Mouse (Mus musculus) small intestine, adult 2 months (tissue): ENCODE data around the gene Lce3c. TPM values are rescaled to one million over a fixed set of nuclear protein-coding genes. Genes with fewer than 3 reads are reported as not detected.

Experiments used
- H3K27ac ChIP-seq: fragments of 200-500 bp; 2 replicates; pipeline ENCODE4 v1.5.1; 2012; ENCODE audit warnings: low read depth, low read length, control low read depth, inconsistent platforms; ENCODE audit not compliant: insufficient read depth
- H3K27me3 ChIP-seq: fragments of 200-500 bp; 2 replicates; pipeline ENCODE4 v1.6.1; 2012; ENCODE audit warnings: mild to moderate bottlenecking, moderate library complexity, low read length, inconsistent platforms; ENCODE audit not compliant: control insufficient read depth, insufficient read depth
- H3K36me3 ChIP-seq: fragments of 200-500 bp; 2 replicates; pipeline ENCODE4 v1.6.1; 2012; ENCODE audit warnings: mild to moderate bottlenecking, low read length, control low read depth, inconsistent platforms; ENCODE audit not compliant: control insufficient read depth, insufficient read depth
- H3K4me1 ChIP-seq: fragments of 200-500 bp; 2 replicates; pipeline ENCODE4 v1.6.1; 2012; ENCODE audit warnings: low read length, inconsistent platforms, mixed read lengths; ENCODE audit not compliant: control insufficient read depth, insufficient read depth, insufficient read length
- H3K4me3 ChIP-seq: fragments of 200-500 bp; 2 replicates; pipeline ENCODE4 v1.5.1; 2012; ENCODE audit warnings: low read depth, mild to moderate bottlenecking, control low read depth, inconsistent platforms, low read length, moderate library complexity
- CTCF ChIP-seq: fragments of 200-500 bp; IDR thresholded peaks from 2 replicates; pipeline ENCODE4 v1.5.1; 2012; ENCODE audit warnings: low read depth, mild to moderate bottlenecking, control low read depth, inconsistent platforms, low read length, moderate library complexity, mixed read lengths; ENCODE audit not compliant: insufficient replicate concordance, insufficient read length; ENCODE audit errors: extremely low read depth
- POLR2A ChIP-seq: fragments of 200-500 bp; IDR thresholded peaks from 2 replicates; pipeline ENCODE4 v1.6.1; 2012; ENCODE audit warnings: low read depth, mild to moderate bottlenecking, control low read depth, inconsistent platforms, low read length, moderate library complexity
- WGBS: fragments of 180-500 bp; shearing (Covaris S2); methylation state at CpG from one replicate; pipeline ENCODE4 v1.1.7; 2018; 5-methylcytosine and 5-hydroxymethylcytosine counted together
- polyA plus RNA-seq: library from polyadenylated mRNA; depleted of rRNA; stranded (reverse); fragments of >200 nt; gene quantifications from 2 replicates; pipeline ENCODE4 v1.2.3, GENCODE M21; 2012; rRNA removed

Gene Lce3c
- polyA plus RNA-seq, 1 experiment = not detected

GRCm38 (mm10) chr3:92932679-92933078 is 11.6 kb upstream of the Lce3c start, which contains the start of gene Lce3b:
Gene Lce3b, plus strand, starts transcription at chr3:92932979.
- H3K4me3 ChIP-seq = no peak within 1 kb of the TSS
- no peaks in the 10 kb centered on the region for H3K27me3 ChIP-seq
- no peaks in the 10 kb centered on the region for H3K36me3 ChIP-seq
- no peaks in the 10 kb centered on the region for H3K4me1 ChIP-seq
- WGBS = 52% methylated on average over 2 of the region's 2 CpGs
- no peak within 1 kb of the TSS for H3K27ac ChIP-seq
- no peak for TF ChIP-seq CTCF
- no peak for TF ChIP-seq POLR2A

DNA sequence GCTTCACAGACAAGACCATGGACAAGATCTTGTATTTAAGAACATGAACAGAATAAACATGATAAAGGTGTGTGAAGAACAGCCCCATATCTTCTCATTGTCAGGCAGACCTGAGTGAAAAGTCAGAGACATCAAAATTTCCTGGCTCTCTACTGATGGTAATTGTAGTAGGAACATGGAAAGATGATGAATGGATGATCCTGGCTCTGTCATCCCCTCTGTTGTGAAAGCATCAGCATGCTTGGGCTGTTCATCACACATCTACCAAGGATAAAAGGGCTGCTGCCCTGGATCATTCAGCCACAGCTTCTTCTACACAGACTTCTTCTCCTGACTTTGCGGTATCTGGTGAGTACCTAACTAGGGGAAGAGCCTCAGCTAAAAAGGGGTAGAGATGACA is 12.8 kb downstream of the Lce3c start, which contains the start of gene Lce3d:
Gene Lce3d (plus strand): TSS at position 301 of the 400 bp plus-strand sequence.
- Histone ChIP-seq H3K36me3 (no peaks in the 10 kb centered on the region), H3K27ac (no peak within 1 kb of the TSS), H3K4me3 (no peak within 1 kb of the TSS), H3K27me3 (no peaks in the 10 kb centered on the region), H3K4me1 (no peaks in the 10 kb centered on the region)
- WGBS = 100% methylated on average over 1 of the region's 1 CpGs
- TF ChIP-seq POLR2A (no peak), CTCF (no peak)

DNA sequence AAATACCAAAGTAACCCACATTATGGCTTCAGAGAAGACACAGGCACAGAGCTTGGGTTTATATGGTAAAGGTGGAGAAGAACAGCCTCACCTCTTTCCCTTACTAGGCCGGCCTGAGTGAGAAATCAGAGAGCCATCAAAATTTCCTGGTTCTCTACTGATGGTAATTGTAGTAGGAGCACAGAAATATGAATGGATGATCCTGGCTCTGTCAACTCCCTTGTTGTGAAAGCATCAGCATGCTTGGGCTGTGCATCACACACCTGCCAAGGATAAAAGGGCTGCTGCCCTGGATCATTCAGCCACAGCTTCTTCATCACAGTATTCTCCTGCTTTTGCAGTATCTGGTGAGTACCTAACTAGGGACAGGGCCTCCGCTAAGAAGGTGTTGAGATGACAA is 22.5 kb downstream of the Lce3c start, which contains the start of gene Lce3e:
Gene Lce3e (plus strand): TSS at position 301 of the 400 bp plus-strand sequence.
- Histone ChIP-seq H3K27ac (no peak within 1 kb of the TSS), H3K36me3 (no peaks in the 10 kb centered on the region), H3K4me1 (no peaks in the 10 kb centered on the region), H3K27me3 (no peaks in the 10 kb centered on the region), H3K4me3 (no peak within 1 kb of the TSS)
- WGBS = 89% methylated on average over 2 of the region's 2 CpGs
- no peak for TF ChIP-seq CTCF
- no peak for TF ChIP-seq POLR2A

GRCm38 (mm10) chr3:92978484-92978883 is 34.2 kb downstream of the Lce3c start:
- peaks cover 5% of the 10 kb centered on the region; the same call in 1 of the 2 replicates for H3K4me1 ChIP-seq
- no peak overlapping the region for H3K4me3 ChIP-seq
- H3K27me3 ChIP-seq = no peaks in the 10 kb centered on the region
- H3K36me3 ChIP-seq = no peaks in the 10 kb centered on the region
- H3K27ac ChIP-seq = no peak overlapping the region
- WGBS = 34% methylated on average over 2 of the region's 2 CpGs
- TF ChIP-seq POLR2A = no peak

DNA sequence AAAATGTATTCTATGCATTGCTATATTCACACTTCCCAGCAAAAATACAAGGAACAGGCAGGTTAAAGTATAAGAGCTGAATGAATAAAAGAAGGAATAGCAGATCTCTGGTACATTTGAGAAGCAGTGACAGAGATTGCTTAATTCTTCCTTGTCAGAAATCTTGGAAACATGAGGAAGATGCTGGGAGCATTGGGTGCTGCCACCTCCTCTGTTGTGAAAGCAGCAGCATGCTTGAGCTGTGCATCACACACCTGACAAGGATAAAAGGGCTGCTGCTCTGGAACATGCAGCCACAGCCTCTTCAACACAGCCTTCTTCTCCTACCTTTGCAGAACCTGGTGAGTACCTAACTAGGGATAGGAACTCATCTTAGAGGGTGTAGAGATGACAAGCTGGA is 47.6 kb downstream of the Lce3c start, which contains the start of gene Lce3f:
Gene Lce3f (plus strand): TSS at position 301 of the 400 bp plus-strand sequence.
- Histone ChIP-seq H3K4me1 (no peaks in the 10 kb centered on the region), H3K27ac (no peak within 1 kb of the TSS), H3K27me3 (no peaks in the 10 kb centered on the region), H3K4me3 (no peak within 1 kb of the TSS), H3K36me3 (no peaks in the 10 kb centered on the region)
- TF ChIP-seq POLR2A (no peak), CTCF (no peak)

Other genes with a start within 250 kb of the Lce3c start
- gene Lce1e, start 235.4 kb upstream of the Lce3c start, polyA plus RNA-seq = not detected in 2 replicates
- not detected in 2 replicates for gene Lce1f, start 224.1 kb upstream of the Lce3c start, polyA plus RNA-seq
- not detected in 2 replicates for gene Gm38119, start 205.4 kb upstream of the Lce3c start, polyA plus RNA-seq
- gene Lce1g, start 192.1 kb upstream of the Lce3c start, polyA plus RNA-seq = not detected in 2 replicates
- gene Lce1h, start 179.4 kb upstream of the Lce3c start, polyA plus RNA-seq = not detected in 2 replicates
- not detected in 2 replicates for gene Lce1i, start 165.6 kb upstream of the Lce3c start, polyA plus RNA-seq
- not detected in 2 replicates for gene Lce1j, start 154.0 kb upstream of the Lce3c start, polyA plus RNA-seq
- not detected in 2 replicates for gene Lce1k, start 136.6 kb upstream of the Lce3c start, polyA plus RNA-seq
- gene Kprp, start 117.2 kb upstream of the Lce3c start, polyA plus RNA-seq = not detected in 2 replicates
- gene Lce1l, start 93.2 kb upstream of the Lce3c start, polyA plus RNA-seq = not detected in 2 replicates
- gene 2310050C09Rik, start 74.3 kb upstream of the Lce3c start, polyA plus RNA-seq = not detected in 2 replicates
- not detected in 2 replicates for gene Lce3a, start 18.3 kb upstream of the Lce3c start, polyA plus RNA-seq
- gene Lce3b, start 11.5 kb upstream of the Lce3c start, polyA plus RNA-seq = not detected in 2 replicates
- not detected in 2 replicates for gene Lce3d, start 12.9 kb downstream of the Lce3c start, polyA plus RNA-seq
- not detected in 2 replicates for gene Lce3e, start 22.6 kb downstream of the Lce3c start, polyA plus RNA-seq
- gene Lce3f, start 47.7 kb downstream of the Lce3c start, polyA plus RNA-seq = 0.63 TPM in 1 of 2 replicates, not detected in the other
- 0.19 TPM in 1 of 2 replicates, not detected in the other for gene Crct1, start 71.2 kb downstream of the Lce3c start, polyA plus RNA-seq
- gene Lce1m, start 74.6 kb downstream of the Lce3c start, polyA plus RNA-seq = not detected in 2 replicates
- gene Gm4858, start 124.3 kb downstream of the Lce3c start, polyA plus RNA-seq = not detected in 2 replicates
- not detected in 2 replicates for gene Crnn, start 200.3 kb downstream of the Lce3c start, polyA plus RNA-seq